Mouse (Mus musculus): Measurements from ENCODE around the gene Bmp2k.

DNA sequence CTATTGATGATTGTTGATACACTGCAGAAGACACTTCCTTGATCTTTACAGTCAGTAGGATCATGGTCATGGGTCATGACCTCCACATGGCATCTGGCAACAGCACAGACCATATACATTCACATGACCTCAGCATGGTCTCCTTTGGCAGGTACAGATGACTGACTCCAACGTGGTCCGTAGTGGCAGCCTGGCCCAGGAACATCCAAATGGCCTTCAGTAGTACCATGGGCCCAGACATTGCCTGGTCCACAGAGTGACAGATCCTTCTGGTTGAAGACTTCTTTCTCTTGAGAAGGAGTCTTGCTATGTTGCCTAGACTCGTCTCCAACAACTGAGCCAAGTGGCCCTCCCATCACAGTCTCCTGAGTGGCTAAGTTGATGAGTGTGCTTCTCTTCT, 10.6 kb upstream of the Bmp2k start:
- TF ChIP-seq CTCF (IDR thresholded peaks at IDR 0.05) (no peak), EP300 (IDR thresholded peaks at IDR 0.05) (no peak)

Measured in lung, postnatal 0 days (tissue).